Mouse (Mus musculus): ENCODE data around the gene Ptprk. TPM values are rescaled to one million over a fixed set of nuclear protein-coding genes. Genes with fewer than 3 reads are reported as not detected.
A peak's percentile ranks its signal among the peaks of the same experiment; 100 is the strongest.

The Ptprk gene
- polyA plus RNA-seq, 1 experiment from 2014 or later = 8.3 TPM

- ATAC-seq (ENCODE audit: low read depth) = no peak
- no peak overlapping the region for H3K4me3 ChIP-seq (ENCODE audit: low read depth, low read length)
- no peak overlapping the region for H3K9ac ChIP-seq (ENCODE audit: low read depth, low read length)
- H3K36me3 ChIP-seq (ENCODE audit: control insufficient read depth, insufficient read depth) = no peaks in the 10 kb centered on the region
- no peak overlapping the region for H3K4me2 ChIP-seq (ENCODE audit: low read depth, low read length)
- WGBS (ENCODE audit: insufficient replicate concordance) = 70% methylated on average over 14 of the region's 14 CpGs
- no peak overlapping the region for H3K27ac ChIP-seq (ENCODE audit: low read length)
- no peaks in the 10 kb centered on the region for H3K9me3 ChIP-seq (replicated peaks; ENCODE audit: control insufficient read depth, low read length)
- H3K27me3 ChIP-seq (ENCODE audit: control insufficient read depth, insufficient read depth, low read depth, low read length) = no peaks in the 10 kb centered on the region
- no peaks in the 10 kb centered on the region for H3K4me1 ChIP-seq (ENCODE audit: control insufficient read depth, low read depth, low read length)
Observed at GRCm38 (mm10) chr10:28523992-28524735, 449.5 kb downstream of the Ptprk start.

- Histone ChIP-seq H3K4me3 (ENCODE audit: low read depth, low read length) (no peak overlapping the region), H3K27ac (ENCODE audit: low read length) (no peak overlapping the region), H3K4me1 (ENCODE audit: control insufficient read depth, low read depth, low read length) (no peaks in the 10 kb centered on the region), H3K27me3 (ENCODE audit: control insufficient read depth, insufficient read depth, low read depth, low read length) (no peaks in the 10 kb centered on the region), H3K9me3 (replicated peaks; ENCODE audit: control insufficient read depth, low read length) (no peaks in the 10 kb centered on the region), H3K4me2 (ENCODE audit: low read depth, low read length) (no peak overlapping the region), H3K9ac (ENCODE audit: low read depth, low read length) (no peak overlapping the region), H3K36me3 (ENCODE audit: control insufficient read depth, insufficient read depth) (no peaks in the 10 kb centered on the region)
- no peak for ATAC-seq (ENCODE audit: low read depth)
- WGBS (ENCODE audit: insufficient replicate concordance) = 24% methylated on average over 4 of the region's 4 CpGs
Observed at GRCm38 (mm10) chr10:28540595-28540994, 466.0 kb downstream of the Ptprk start.

GRCm38 (mm10) chr10:28542754-28543153 is 468.1 kb downstream of the Ptprk start:
- Histone ChIP-seq H3K36me3 (ENCODE audit: control insufficient read depth, insufficient read depth) (no peaks in the 10 kb centered on the region), H3K4me3 (ENCODE audit: low read depth, low read length) (no peak overlapping the region), H3K27me3 (ENCODE audit: control insufficient read depth, insufficient read depth, low read depth, low read length) (no peaks in the 10 kb centered on the region), H3K4me2 (ENCODE audit: low read depth, low read length) (no peak overlapping the region), H3K9me3 (replicated peaks; ENCODE audit: control insufficient read depth, low read length) (no peaks in the 10 kb centered on the region), H3K4me1 (ENCODE audit: control insufficient read depth, low read depth, low read length) (no peaks in the 10 kb centered on the region), H3K27ac (ENCODE audit: low read length) (no peak overlapping the region), H3K9ac (ENCODE audit: low read depth, low read length) (no peak overlapping the region)
- no peak for ATAC-seq (ENCODE audit: low read depth)
- WGBS (ENCODE audit: insufficient replicate concordance) = 72% methylated on average over 1 of the region's 1 CpGs

GRCm38 (mm10) chr10:28550549-28550948 is 475.9 kb downstream of the Ptprk start:
- no peak overlapping the region for H3K4me2 ChIP-seq (ENCODE audit: low read depth, low read length)
- no peaks in the 10 kb centered on the region for H3K9me3 ChIP-seq (replicated peaks; ENCODE audit: control insufficient read depth, low read length)
- no peaks in the 10 kb centered on the region for H3K4me1 ChIP-seq (ENCODE audit: control insufficient read depth, low read depth, low read length)
- WGBS (ENCODE audit: insufficient replicate concordance) = 25% methylated on average over 4 of the region's 4 CpGs
- ATAC-seq (ENCODE audit: low read depth) = no peak
- H3K27ac ChIP-seq (ENCODE audit: low read length) = no peak overlapping the region
- no peak overlapping the region for H3K9ac ChIP-seq (ENCODE audit: low read depth, low read length)
- no peak overlapping the region for H3K4me3 ChIP-seq (ENCODE audit: low read depth, low read length)
- H3K27me3 ChIP-seq (ENCODE audit: control insufficient read depth, insufficient read depth, low read depth, low read length) = no peaks in the 10 kb centered on the region
- no peaks in the 10 kb centered on the region for H3K36me3 ChIP-seq (ENCODE audit: control insufficient read depth, insufficient read depth)

GRCm38 (mm10) chr10:28552068-28552467 is 477.4 kb downstream of the Ptprk start:
- Histone ChIP-seq H3K36me3 (ENCODE audit: control insufficient read depth, insufficient read depth) (no peaks in the 10 kb centered on the region), H3K9ac (ENCODE audit: low read depth, low read length) (no peak overlapping the region), H3K4me3 (ENCODE audit: low read depth, low read length) (no peak overlapping the region), H3K27me3 (ENCODE audit: control insufficient read depth, insufficient read depth, low read depth, low read length) (no peaks in the 10 kb centered on the region), H3K9me3 (replicated peaks; ENCODE audit: control insufficient read depth, low read length) (no peaks in the 10 kb centered on the region), H3K27ac (ENCODE audit: low read length) (no peak overlapping the region), H3K4me1 (ENCODE audit: control insufficient read depth, low read depth, low read length) (no peaks in the 10 kb centered on the region), H3K4me2 (ENCODE audit: low read depth, low read length) (no peak overlapping the region)
- no peak for ATAC-seq (ENCODE audit: low read depth)
- 67% methylated on average over 2 of the region's 2 CpGs for WGBS (ENCODE audit: insufficient replicate concordance)

GRCm38 (mm10) chr10:28564110-28564674 is 489.6 kb downstream of the Ptprk start:
- Histone ChIP-seq H3K4me3 (ENCODE audit: low read depth, low read length) (no peak overlapping the region), H3K27me3 (ENCODE audit: control insufficient read depth, insufficient read depth, low read depth, low read length) (no peaks in the 10 kb centered on the region), H3K4me2 (ENCODE audit: low read depth, low read length) (no peak overlapping the region), H3K36me3 (ENCODE audit: control insufficient read depth, insufficient read depth) (no peaks in the 10 kb centered on the region), H3K4me1 (ENCODE audit: control insufficient read depth, low read depth, low read length) (peaks cover 3% of the 10 kb centered on the region), H3K27ac (ENCODE audit: low read length) (no peak overlapping the region), H3K9me3 (replicated peaks; ENCODE audit: control insufficient read depth, low read length) (no peaks in the 10 kb centered on the region), H3K9ac (ENCODE audit: low read depth, low read length) (no peak overlapping the region)
- WGBS (ENCODE audit: insufficient replicate concordance) = 72% methylated on average over 3 of the region's 3 CpGs
- ATAC-seq (ENCODE audit: low read depth) = no peak

GRCm38 (mm10) chr10:28566378-28566777 is 491.8 kb downstream of the Ptprk start:
- H3K9me3 ChIP-seq (replicated peaks; ENCODE audit: control insufficient read depth, low read length) = no peaks in the 10 kb centered on the region
- H3K4me2 ChIP-seq (ENCODE audit: low read depth, low read length) = peak overlapping the region; percentile 4; the same call in 1 of the 2 replicates
- no peaks in the 10 kb centered on the region for H3K27me3 ChIP-seq (ENCODE audit: control insufficient read depth, insufficient read depth, low read depth, low read length)
- H3K4me1 ChIP-seq (ENCODE audit: control insufficient read depth, low read depth, low read length) = peaks cover 3% of the 10 kb centered on the region
- H3K27ac ChIP-seq (ENCODE audit: low read length) = no peak overlapping the region; the same call in 1 of the 2 replicates
- WGBS (ENCODE audit: insufficient replicate concordance) = 18% methylated on average over 4 of the region's 4 CpGs
- no peak overlapping the region for H3K9ac ChIP-seq (ENCODE audit: low read depth, low read length)
- peak; percentile 98 for ATAC-seq (ENCODE audit: low read depth)
- H3K36me3 ChIP-seq (ENCODE audit: control insufficient read depth, insufficient read depth) = no peaks in the 10 kb centered on the region
- H3K4me3 ChIP-seq (ENCODE audit: low read depth, low read length) = no peak overlapping the region

GRCm38 (mm10) chr10:28566828-28567227 is 492.2 kb downstream of the Ptprk start:
- 0 out of 2 replicates have a peak, but pooled peaks have one; percentile 43 for ATAC-seq (ENCODE audit: low read depth)
- H3K4me2 ChIP-seq (ENCODE audit: low read depth, low read length) = no peak overlapping the region
- no peaks in the 10 kb centered on the region for H3K36me3 ChIP-seq (ENCODE audit: control insufficient read depth, insufficient read depth)
- no peak overlapping the region for H3K4me3 ChIP-seq (ENCODE audit: low read depth, low read length)
- H3K27ac ChIP-seq (ENCODE audit: low read length) = no peak overlapping the region
- H3K27me3 ChIP-seq (ENCODE audit: control insufficient read depth, insufficient read depth, low read depth, low read length) = no peaks in the 10 kb centered on the region
- peaks cover 3% of the 10 kb centered on the region for H3K4me1 ChIP-seq (ENCODE audit: control insufficient read depth, low read depth, low read length)
- no peaks in the 10 kb centered on the region for H3K9me3 ChIP-seq (replicated peaks; ENCODE audit: control insufficient read depth, low read length)
- H3K9ac ChIP-seq (ENCODE audit: low read depth, low read length) = no peak overlapping the region
- WGBS (ENCODE audit: insufficient replicate concordance) = 42% methylated on average over 2 of the region's 2 CpGs

GRCm38 (mm10) chr10:28567441-28567840 is 492.8 kb downstream of the Ptprk start:
- Histone ChIP-seq H3K4me2 (ENCODE audit: low read depth, low read length) (no peak overlapping the region), H3K9me3 (replicated peaks; ENCODE audit: control insufficient read depth, low read length) (no peaks in the 10 kb centered on the region), H3K27ac (ENCODE audit: low read length) (no peak overlapping the region), H3K36me3 (ENCODE audit: control insufficient read depth, insufficient read depth) (no peaks in the 10 kb centered on the region), H3K9ac (ENCODE audit: low read depth, low read length) (no peak overlapping the region), H3K27me3 (ENCODE audit: control insufficient read depth, insufficient read depth, low read depth, low read length) (no peaks in the 10 kb centered on the region), H3K4me1 (ENCODE audit: control insufficient read depth, low read depth, low read length) (peaks cover 3% of the 10 kb centered on the region), H3K4me3 (ENCODE audit: low read depth, low read length) (no peak overlapping the region)
- 48% methylated on average over 3 of the region's 3 CpGs for WGBS (ENCODE audit: insufficient replicate concordance)
- no peak for ATAC-seq (ENCODE audit: low read depth)

Measured in liver, embryonic 16.5 days (tissue).